Mouse (Mus musculus) cerebellum, postnatal 10 days (tissue): ENCODE data around the gene Crocc.

ENCODE experiments used
- DNase-seq, 2 experiments: peaks; one replicate each; pipeline ENCODE4 v3.0.0; 2021; ENCODE audit warnings: mixed read lengths in 2 of 2

The Crocc gene

GRCm38 (mm10) chr4:141060426-141061301 is at the start of gene Crocc:
Gene Crocc, minus strand, starts transcription at chr4:141060550.
- peak; percentile 100 for DNase-seq

- DNase-seq, result no peak
These were observed 47.9 kb upstream of the Crocc start for GRCm38 (mm10) chr4:141108196-141108732.

GRCm38 (mm10) chr4:141106526-141107183 is 46.3 kb upstream of the Crocc start:
- no peak for DNase-seq

- peak; percentile 50 to 62 for DNase-seq
These were observed 41.5 kb upstream of the Crocc start for GRCm38 (mm10) chr4:141101855-141102254.

GRCm38 (mm10) chr4:141101291-141101690 is 40.9 kb upstream of the Crocc start:
- DNase-seq, result no peak

- DNase-seq, result no peak
These were observed 39.6 kb upstream of the Crocc start for GRCm38 (mm10) chr4:141099956-141100355.

- DNase-seq, result no peak
These were observed 38.6 kb upstream of the Crocc start for GRCm38 (mm10) chr4:141098935-141099334.

- no peak for DNase-seq
These were observed 36.4 kb upstream of the Crocc start for GRCm38 (mm10) chr4:141096710-141097109.

- peak; percentile 43 to 44 for DNase-seq
These were observed 34.7 kb upstream of the Crocc start for GRCm38 (mm10) chr4:141095016-141095415.

GRCm38 (mm10) chr4:141088714-141089113 is 28.4 kb upstream of the Crocc start:
- DNase-seq, result no peak

GRCm38 (mm10) chr4:141088033-141088432 is 27.7 kb upstream of the Crocc start, which contains the start of gene Spata21:
Gene Spata21, plus strand, starts transcription at chr4:141088333.
- no peak for DNase-seq

GRCm38 (mm10) chr4:141086862-141087261 is 26.5 kb upstream of the Crocc start:
- DNase-seq, result no peak

GRCm38 (mm10) chr4:141078510-141079137 is 18.3 kb upstream of the Crocc start:
- DNase-seq, result no peak

GRCm38 (mm10) chr4:141077681-141078509 is 17.5 kb upstream of the Crocc start, which contains the start of gene Necap2:
Gene Necap2, minus strand, starts transcription at chr4:141078357.
- DNase-seq, result peak; percentile 98

- no peak for DNase-seq
These were observed 16.6 kb upstream of the Crocc start for GRCm38 (mm10) chr4:141076761-141077506.

GRCm38 (mm10) chr4:141074109-141074508 is 13.8 kb upstream of the Crocc start:
- DNase-seq, result no peak

GRCm38 (mm10) chr4:141073661-141074060 is 13.3 kb upstream of the Crocc start:
- peak; percentile 36 to 53 for DNase-seq

GRCm38 (mm10) chr4:141072502-141072901 is 12.2 kb upstream of the Crocc start:
- DNase-seq, result no peak

- DNase-seq, result peak; percentile 78 to 86
These were observed 9.4 kb upstream of the Crocc start for GRCm38 (mm10) chr4:141069731-141070130.

GRCm38 (mm10) chr4:141068655-141069054 is 8.3 kb upstream of the Crocc start:
- no peak for DNase-seq

GRCm38 (mm10) chr4:141067516-141068046 is 7.2 kb upstream of the Crocc start:
- DNase-seq, result peak; percentile 36 to 43
